Mouse (Mus musculus): Measurements from ENCODE around the gene Dennd1a. TPM values are rescaled to one million over a fixed set of nuclear protein-coding genes. Genes with fewer than 3 reads are reported as not detected.
"Not testable (repeated sequence)": the region's sequence is repeated elsewhere in the genome, so short reads cannot be mapped to it uniquely, and the experiment has no call there.

Gene Dennd1a
- total RNA-seq, 1 experiment from 2014 or later: 34.2 TPM

DNA sequence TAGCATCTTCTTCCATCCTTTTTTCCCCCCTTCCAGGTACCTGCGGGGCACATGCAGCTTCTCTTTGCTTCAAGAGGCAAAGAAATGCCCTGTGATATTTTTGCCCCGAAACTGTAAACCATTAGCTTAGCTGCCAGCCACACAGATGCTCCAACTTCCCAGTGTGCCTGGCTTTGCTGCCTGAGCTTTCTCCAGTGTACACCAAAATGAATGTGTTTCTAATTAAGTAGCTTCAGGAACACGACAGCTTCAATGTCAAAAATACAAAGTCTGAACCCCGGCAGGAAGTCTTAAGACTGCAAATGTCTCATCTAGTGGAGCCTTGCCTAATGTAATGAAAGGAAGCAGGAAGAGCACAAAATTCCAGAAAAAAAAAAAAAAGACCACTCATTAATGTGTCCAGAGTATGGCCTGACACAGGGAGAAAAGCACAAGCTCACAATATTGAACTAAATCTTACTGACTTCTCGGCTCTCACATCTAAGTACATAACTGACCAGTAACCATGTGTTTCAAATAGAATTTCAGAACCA lies 301.4 kb downstream of the Dennd1a start:
- ATAC-seq (replicated peaks; ENCODE audit: low read depth, poor library complexity, severe bottlenecking): no peak

DNA sequence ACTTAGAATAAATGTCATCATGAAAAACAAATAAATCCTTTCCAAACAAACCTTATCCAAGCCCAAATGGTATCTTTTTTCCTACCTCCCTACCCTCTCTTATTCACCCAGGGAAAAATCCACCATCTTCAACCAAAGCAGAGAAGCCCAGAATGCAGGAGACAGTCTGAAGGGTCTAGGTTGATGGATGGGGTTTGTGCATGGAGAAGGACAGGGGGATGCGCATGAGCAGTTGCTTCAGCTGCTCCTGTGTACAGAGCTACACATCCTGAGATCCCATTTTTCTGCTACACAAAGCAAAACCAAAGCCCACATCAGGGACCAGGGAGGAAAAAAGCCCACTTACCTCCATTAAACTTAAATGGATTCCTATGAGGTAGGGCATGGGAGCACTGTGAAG lies 304.5 kb downstream of the Dennd1a start:
- no peak for ATAC-seq (replicated peaks; ENCODE audit: low read depth, poor library complexity, severe bottlenecking)

DNA sequence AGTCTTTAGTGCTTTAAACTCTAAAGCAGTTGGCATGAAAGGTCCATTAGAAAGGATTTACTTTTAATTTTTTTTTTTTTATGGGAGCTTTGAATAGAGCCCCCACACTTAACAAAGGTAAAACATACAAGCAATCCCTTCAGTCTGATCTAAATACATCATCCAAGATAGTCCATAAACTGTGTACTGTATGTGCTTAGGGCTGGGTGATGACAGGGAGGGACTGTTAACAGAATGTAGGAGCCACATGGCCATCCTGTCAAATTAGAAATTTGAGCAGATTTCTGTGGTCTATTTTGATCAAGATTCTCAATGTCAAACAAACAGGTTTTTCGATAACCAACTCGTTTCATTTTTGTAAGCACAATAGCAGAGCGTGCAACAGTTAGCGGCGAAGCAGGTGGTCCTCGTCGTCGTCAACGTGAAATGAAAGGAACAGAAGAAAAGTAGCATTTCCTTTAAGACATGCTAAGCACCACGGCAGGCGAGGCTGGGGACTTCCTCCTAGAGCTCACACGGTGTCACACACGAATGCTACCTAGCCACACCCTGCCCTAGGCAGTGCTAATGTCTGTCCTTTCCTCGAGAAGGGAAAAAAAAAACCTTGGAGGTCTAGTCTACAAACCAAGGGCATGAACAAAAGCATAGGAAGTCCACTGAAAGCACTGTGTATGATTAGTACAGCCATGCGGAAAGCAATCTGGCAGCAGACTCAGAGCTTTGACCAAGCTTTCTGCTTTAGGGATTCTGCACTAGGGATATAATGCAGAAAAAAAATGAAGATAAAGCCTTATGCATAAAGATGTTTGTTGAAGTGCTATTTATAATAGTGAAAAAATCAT lies 305.4 kb downstream of the Dennd1a start:
- ATAC-seq (replicated peaks; ENCODE audit: low read depth, poor library complexity, severe bottlenecking): no peak

DNA sequence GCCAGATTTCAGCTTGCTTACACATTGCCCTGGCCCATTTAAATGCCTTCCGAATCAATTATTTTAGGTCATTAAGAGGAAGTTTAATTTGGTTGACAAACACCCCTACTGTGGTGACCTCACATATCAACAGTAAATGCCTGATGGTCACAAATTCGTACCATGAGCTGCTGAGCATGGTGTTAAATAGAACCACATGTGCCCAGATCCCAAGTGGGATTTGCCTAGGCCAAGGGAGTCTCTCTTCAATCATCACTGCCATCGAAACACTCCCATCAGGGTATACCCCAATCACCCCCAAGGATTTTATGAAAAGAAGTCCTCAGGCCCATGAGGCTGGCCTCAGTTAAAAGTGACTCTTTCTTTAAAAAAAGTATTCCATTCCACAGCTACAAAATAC lies 313.0 kb downstream of the Dennd1a start:
- no peak for ATAC-seq (replicated peaks; ENCODE audit: low read depth, poor library complexity, severe bottlenecking)

DNA sequence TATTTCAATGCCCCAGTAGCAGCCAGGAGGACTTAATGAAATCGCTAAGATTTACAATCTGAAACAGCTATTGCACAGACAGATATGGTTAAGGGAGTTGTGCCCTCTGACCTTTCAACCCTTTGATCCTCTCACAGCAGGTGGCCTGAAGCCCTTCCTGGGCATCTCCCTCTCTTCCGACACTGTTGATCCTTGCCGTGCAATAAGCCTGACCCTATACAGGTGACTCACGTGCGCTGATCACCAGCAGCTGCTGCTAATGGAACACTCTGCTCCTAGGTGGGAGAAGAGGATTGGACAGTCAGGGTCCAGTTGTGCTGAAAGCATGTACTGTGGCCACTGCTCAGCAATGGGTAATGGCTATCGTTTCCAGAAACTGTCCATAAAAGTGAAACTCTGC lies 314.6 kb downstream of the Dennd1a start:
- no peak for ATAC-seq (replicated peaks; ENCODE audit: low read depth, poor library complexity, severe bottlenecking)

DNA sequence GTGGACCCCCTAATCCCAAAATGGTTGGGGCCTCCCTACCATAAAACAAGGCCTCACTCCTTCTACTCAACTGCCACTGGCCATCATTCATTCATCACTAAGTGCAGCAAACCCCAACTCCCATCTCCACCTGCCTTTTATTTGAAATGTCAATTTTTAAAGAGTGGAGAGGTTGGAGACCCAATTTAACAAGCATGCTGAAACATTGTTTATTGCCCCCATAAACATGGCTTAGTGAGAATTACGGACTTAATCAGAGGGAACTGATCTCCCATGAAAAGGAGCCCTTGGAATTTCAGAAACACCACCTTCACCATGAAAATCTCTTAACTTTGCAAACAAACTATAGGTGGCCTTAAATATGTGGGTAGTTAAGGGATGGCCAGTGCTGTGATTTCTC lies 315.5 kb downstream of the Dennd1a start:
- ATAC-seq (replicated peaks; ENCODE audit: low read depth, poor library complexity, severe bottlenecking): no peak

DNA sequence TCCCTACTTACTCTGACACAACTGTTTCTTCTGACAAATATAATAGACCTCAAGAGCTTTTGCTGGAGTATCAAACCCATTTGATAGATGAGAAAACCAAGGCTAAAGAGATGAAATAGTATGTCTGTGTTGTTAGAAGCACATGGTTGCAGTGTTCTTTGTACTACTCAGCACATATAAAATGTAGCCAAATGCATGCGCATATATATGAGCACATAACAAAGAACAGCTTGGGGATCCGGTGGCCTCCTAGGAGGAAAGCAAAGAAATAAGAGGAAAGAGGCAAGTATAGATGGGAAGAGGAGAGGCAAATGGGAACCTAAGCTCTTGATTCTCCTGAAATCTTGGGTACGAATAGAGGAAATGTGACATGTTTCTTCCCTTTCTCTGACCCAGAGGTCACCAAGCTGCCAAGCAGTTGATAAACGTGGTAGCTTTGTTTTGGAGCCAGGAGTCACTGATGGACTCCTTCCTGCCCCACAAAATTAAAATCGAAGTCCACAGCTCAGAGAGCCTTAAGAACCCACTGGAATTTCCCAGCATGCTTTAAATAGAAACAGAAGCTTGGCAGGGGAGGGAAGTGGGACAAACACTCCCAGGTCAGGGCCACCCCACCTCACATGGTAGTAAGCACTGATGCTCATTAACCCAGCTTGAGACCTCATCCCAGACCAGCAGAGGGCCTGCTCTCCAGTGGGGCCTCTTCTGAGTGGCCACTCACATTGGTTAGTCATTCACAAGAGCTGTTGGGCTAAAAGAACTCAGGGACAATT lies 317.3 kb downstream of the Dennd1a start:
- no peak for ATAC-seq (replicated peaks; ENCODE audit: low read depth, poor library complexity, severe bottlenecking)

DNA sequence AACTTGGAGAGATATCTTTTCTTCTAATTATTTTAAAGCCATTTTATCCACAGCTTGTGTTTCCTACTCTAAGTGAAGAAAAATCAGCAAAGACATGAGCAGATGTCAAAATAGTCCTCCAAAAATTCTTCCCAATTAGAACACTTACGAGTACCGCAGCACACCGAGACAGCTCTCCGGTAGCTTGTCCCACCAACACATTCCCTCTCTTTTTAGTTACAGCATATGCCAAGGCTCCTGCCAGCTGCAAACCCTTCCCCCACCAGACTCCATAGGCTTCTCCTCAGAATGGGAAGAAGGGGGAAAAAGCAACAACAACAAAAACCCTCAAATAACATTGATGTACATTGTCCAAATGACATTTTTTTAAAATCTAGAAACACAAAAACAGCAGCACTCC lies 322.7 kb downstream of the Dennd1a start:
- ATAC-seq (replicated peaks; ENCODE audit: low read depth, poor library complexity, severe bottlenecking): no peak

DNA sequence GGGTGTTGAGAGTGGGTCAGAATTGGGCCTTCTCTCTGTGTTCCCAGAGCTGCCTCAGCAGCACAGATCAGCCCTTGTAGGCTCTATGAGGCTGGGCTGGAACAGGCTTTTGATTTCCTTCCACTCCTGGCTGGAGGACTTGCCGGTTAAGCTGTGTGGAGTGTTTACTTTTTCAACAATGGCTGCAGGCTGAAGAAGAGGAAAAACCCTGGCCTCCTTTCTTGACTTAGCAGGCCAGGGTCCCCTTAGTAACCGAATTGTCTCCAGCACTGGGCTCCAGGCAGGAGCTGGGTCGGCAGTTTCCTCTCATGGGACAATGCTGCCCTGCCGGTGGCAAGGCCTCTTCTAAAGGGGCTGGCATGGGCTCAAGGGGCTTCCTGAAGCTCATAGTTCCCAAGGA lies 323.8 kb downstream of the Dennd1a start:
- no peak for ATAC-seq (replicated peaks; ENCODE audit: low read depth, poor library complexity, severe bottlenecking)

DNA sequence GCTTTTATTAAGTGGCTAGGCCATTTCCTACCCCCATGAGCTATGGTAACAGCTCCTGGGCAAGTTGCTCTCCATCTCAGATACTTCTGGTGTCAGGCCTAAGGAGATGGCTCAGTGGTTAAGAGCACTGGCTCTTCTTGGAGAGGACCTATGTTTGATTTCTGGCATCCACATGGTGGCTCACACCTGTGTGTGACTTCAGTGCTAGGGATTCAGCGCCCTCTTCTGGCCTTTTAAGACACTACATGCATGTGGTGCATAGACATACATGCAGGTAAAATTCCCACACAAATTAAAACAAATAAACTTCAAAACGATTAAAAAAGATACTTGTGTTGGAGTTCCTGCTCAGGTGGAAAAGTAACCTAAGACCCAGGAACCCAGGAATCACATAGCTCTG lies 338.8 kb downstream of the Dennd1a start:
- ATAC-seq (replicated peaks; ENCODE audit: low read depth, poor library complexity, severe bottlenecking): peak; percentile 54; the same call in 1 of the 2 replicates

DNA sequence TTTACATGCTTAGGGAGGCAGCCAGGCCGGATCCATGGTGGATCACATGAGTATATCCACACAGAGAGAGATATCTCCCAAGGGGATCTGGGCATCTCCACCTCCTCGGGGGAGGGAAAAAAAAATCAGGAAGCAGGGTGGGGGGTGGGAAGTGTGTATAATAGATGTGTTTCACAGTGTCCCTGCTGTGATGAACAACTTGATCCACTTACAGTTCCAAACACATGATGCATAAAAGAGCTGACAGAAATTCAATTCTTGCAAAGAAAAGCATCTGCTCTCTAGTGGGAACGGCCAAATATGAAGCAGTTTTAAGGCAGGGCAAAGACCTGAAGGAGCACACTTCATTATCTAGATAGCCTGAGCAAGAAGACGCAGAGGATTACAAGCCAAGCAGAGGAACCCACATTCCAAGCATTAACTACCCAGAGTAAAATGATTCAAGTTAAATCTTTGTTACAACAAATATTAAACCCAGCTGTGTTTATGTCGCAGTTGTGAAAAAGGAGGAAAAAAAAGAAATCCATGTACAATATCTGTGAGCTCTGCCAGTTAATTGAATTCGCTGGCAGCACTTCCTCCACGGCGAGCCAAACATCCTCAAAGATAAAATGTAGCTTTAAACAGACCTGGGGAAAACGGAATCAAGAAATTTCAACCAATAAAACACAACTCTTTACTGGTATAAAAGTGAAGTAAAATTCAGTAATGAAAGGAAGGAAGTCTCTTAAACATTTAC lies 341.4 kb downstream of the Dennd1a start:
- ATAC-seq (replicated peaks; ENCODE audit: low read depth, poor library complexity, severe bottlenecking): no peak

DNA sequence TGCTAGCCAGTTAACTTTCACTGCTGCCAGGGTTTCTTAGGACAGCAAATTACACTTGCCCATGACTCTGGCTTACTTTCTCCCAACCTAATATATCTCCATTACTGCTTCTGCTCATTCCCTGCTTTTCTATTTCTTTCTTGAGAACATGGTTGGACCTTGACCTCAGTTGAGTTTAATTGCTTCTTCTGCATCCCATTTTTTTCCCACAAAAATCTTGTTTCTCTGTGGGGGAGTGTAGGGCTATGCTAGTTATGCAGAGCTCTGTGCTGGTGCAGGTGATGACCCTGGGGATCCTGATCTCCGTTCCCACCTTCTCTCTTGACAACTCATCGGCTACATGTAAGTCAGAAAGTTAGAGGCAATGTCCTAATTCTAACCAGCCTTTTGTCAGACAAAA lies 344.3 kb downstream of the Dennd1a start:
- no peak for ATAC-seq (replicated peaks; ENCODE audit: low read depth, poor library complexity, severe bottlenecking)

DNA sequence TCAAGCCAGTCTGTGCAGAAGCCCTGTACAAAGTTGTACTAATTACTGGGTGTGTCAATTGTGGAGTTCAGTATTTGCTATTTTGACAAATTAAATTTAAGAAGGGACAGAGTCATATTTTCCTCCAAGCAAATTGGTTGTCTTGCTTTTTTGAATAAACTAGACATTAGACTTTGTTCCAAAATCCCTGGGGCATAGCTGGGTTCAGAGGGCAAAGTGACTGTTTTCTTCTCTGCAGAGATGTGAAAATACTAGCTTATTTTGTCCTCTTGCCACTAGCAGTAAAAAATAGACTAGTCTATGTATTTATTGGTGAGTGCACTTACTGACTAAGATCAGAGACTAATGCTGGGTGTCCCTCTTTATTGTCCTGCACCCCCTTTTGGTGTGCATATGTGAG lies 345.4 kb downstream of the Dennd1a start:
- ATAC-seq (replicated peaks; ENCODE audit: low read depth, poor library complexity, severe bottlenecking): no peak

DNA sequence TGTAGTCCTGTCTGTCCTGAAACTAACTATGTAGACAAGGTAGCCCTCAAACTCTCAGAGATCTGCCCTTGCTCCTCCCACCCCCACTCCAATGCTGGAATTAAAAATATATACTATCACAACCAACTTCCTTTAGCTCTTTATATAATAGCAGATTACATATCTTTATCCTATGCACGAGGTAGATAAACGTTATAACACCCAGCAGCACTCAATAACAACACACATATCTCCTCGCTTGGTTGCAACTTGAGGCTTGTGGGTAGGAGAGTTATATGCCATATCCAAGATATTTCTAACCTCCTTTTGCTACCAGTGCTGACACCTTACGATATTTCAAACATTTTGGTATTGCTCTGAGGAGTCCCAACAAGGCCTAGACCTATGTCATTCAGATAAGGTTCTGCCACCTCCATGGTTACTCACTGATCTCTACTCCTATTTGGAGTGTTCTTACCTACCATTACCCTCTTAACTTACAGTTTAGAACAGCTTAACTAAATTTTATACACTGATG lies 346.3 kb downstream of the Dennd1a start:
- no peak for ATAC-seq (replicated peaks; ENCODE audit: low read depth, poor library complexity, severe bottlenecking)

DNA sequence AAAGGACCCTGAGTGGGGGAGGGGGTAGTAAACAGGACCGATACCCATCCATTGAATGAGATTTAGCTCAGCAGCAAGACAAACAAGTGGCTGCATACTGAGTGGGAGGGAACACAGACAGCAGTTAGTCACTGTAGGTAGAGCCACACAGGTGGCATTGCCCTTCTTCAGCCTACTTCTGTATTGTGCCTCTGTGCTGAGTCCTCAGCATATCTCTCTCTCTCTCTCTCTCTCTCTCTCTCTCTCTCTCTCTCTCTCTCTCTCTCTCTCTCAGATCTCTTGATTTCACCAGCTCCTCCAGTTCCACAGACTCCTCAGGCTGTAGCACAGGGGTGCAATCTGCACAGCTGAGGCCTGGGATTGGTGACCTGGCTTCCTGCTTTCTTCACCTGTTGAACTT lies 347.2 kb downstream of the Dennd1a start:
- ATAC-seq (replicated peaks; ENCODE audit: low read depth, poor library complexity, severe bottlenecking): no peak

DNA sequence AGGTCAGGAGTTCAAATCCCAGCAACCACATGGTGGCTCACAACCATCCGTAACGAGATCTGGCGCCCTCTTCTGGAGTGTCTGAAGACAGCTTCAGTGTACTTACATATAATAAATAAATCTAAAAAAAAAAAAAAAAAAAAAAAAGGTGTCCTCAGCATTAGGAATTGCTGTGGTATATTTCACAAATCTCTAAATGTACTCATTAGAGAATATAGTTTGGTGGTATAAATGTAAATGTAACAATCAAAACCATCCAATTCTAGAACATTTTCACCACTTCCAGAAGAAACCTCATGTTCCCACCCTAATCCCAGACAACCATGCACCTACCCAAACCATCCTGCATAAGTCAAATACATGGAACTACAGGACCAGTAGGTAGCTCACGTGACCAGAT lies 350.3 kb downstream of the Dennd1a start:
- ATAC-seq (replicated peaks; ENCODE audit: low read depth, poor library complexity, severe bottlenecking): not testable (repeated sequence)

DNA sequence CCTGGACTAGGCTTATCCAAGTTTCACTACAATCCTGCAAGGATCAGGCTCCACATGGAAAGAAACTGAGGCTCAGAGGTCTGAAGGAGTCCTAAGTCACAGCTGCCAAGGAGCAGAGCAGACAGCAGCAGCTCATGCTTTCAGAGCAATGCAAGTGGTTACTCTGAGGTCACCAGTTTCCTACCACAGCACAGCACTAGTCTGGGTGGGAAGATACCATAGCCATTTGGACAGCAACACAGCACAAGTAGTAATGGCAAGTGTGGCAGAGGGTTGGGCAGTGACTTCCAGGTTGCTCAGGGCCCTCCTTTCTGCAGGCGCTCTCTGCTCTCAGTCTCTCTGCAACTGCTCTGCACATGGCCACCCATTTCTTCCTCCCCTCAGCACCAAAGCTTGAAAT lies 354.9 kb downstream of the Dennd1a start:
- peak; percentile 83 for ATAC-seq (replicated peaks; ENCODE audit: low read depth, poor library complexity, severe bottlenecking)

DNA sequence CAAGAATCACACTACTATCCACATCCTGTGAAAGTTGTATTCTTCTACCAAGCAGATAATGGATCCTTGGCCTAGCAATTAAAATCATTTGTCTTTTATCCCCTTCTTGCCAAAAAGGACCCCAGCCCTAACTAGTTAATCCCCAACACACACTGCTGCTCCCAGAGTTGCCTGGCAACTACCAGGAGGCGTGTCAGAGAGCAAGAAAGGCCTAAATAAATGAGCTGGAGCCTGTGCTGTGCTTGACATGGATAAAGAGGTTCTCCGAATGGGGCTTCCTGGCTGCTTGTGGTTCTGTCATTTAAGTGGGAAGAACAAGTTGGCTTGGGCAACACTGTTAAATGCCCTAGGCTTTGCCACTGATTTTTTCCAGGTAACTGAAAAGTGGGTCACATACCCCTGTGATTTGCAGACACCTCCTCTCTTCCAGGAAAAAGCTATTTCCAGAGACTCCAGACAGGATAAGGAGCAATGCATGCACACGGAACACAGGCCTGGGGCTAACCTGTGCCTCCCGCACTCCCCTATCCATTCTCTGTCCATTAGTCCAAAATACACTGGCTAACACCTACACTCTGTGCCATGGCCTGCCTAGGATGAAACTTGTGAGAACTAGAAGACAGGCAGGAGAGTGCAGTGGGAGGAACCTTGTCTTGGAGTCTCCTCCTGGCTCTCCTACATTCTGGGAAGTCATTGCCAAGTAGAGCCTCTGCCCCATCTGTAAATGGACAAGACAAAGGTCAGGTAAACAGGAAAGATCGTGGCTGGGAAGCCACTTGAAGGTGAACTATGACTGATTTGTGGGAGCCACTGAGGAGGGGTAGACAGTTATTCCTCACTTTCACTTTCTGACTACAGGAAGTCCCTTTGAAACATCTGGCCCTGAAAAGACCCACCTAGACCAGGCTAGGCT lies 355.9 kb downstream of the Dennd1a start:
- ATAC-seq (replicated peaks; ENCODE audit: low read depth, poor library complexity, severe bottlenecking): no peak

DNA sequence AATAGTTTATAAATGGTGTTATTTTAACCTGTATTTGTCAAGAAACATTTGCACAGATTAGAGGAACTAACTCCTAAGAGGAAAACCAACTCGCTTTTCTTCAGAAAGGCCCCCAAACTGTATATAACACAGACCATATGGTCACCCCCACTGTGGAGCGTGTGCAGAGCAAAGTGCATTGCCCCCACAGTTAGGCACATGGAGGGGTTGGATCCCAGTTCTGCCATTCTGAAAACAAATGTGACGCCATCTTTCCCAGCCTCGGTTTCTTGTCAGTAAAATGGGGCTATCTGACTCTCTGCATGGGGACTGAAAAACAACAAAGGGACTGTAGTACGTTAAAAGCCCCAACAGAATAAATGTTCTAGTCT lies 361.1 kb downstream of the Dennd1a start:
- ATAC-seq (replicated peaks; ENCODE audit: low read depth, poor library complexity, severe bottlenecking): no peak
